Comparison of ENCODE assay signal across 15 mouse cellular contexts in genomic region chr5:12634227-12634980, GRCm38 (mm10).
DNase-seq lines count a peak whose midpoint lies in the region; ATAC-seq and TF ChIP-seq lines count a peak whose summit lies in the region.
"Had no signal": no experiment of that assay in that cellular context is flagged by ENCODE, and none has a peak within 500 bp of the region (broad histone marks: within the 10 kb centered on the region; RNA-seq: fewer than 3 reads in every experiment).

No protein-coding gene starts in this region.

- H3K36me3 ChIP-seq in forebrain, embryonic 11.5 days (ENCODE audit: control insufficient read depth, insufficient read depth, low read length): no peaks in the 10 kb centered on the region
- no peaks in the 10 kb centered on the region for H3K36me3 ChIP-seq in forebrain, postnatal 0 days (ENCODE audit: insufficient read depth)
- H3K36me3 ChIP-seq in hindbrain, embryonic 11.5 days (ENCODE audit: control insufficient read depth, insufficient read depth, low read length): no peaks in the 10 kb centered on the region
- no peaks in the 10 kb centered on the region for H3K36me3 ChIP-seq in midbrain, embryonic 15.5 days (replicated peaks)
- no peaks in the 10 kb centered on the region for H3K36me3 ChIP-seq in liver, embryonic 12.5 days
- H3K36me3 ChIP-seq: embryonic facial prominence, embryonic 15.5 days; heart, embryonic 13.5 days; limb, embryonic 12.5 days had no signal

- no peaks in the 10 kb centered on the region; the same call in 1 of the 2 replicates for H3K4me1 ChIP-seq in forebrain, embryonic 11.5 days (replicated peaks; ENCODE audit: control insufficient read depth, insufficient read depth, low read length)
- H3K4me1 ChIP-seq in forebrain, postnatal 0 days (ENCODE audit: insufficient read depth): no peaks in the 10 kb centered on the region
- no peaks in the 10 kb centered on the region for H3K4me1 ChIP-seq in hindbrain, embryonic 11.5 days (replicated peaks; ENCODE audit: control insufficient read depth, insufficient read depth, low read length)
- H3K4me1 ChIP-seq in midbrain, embryonic 15.5 days: no peaks in the 10 kb centered on the region
- no peaks in the 10 kb centered on the region for H3K4me1 ChIP-seq in liver, embryonic 12.5 days
- H3K4me1 ChIP-seq: embryonic facial prominence, embryonic 15.5 days; megakaryocyte, embryonic 14.5 days had no signal

- 0 out of 2 replicates have a peak overlapping the region, but pooled peaks have one; percentile 18 for H3K4me2 ChIP-seq in forebrain, embryonic 11.5 days (ENCODE audit: low read depth, low read length, severe bottlenecking)
- no peak overlapping the region for H3K4me2 ChIP-seq in forebrain, postnatal 0 days (ENCODE audit: low read depth)
- no peak overlapping the region for H3K4me2 ChIP-seq in hindbrain, embryonic 11.5 days (replicated peaks; ENCODE audit: low read depth, low read length)
- H3K4me2 ChIP-seq in midbrain, embryonic 15.5 days: peak overlapping the region; percentile 28; the same call in 1 of the 2 replicates
- H3K4me2 ChIP-seq in liver, embryonic 12.5 days: no peak overlapping the region
- H3K4me2 ChIP-seq: embryonic facial prominence, embryonic 15.5 days; heart, embryonic 13.5 days; limb, embryonic 12.5 days had no signal

- ATAC-seq in forebrain, embryonic 11.5 days (replicated peaks; ENCODE audit: low FRiP score): 0 out of 2 replicates have a peak, but pooled peaks have one; percentile 46
- ATAC-seq in forebrain, postnatal 0 days: no peak
- peak; percentile 61; the same call in 1 of the 2 replicates for ATAC-seq in hindbrain, embryonic 11.5 days (ENCODE audit: low FRiP score)
- peak; percentile 76; the same call in 1 of the 2 replicates for ATAC-seq in midbrain, embryonic 15.5 days (replicated peaks)
- no peak for ATAC-seq in liver, embryonic 12.5 days

- TF ChIP-seq CTCF in forebrain, postnatal 0 days (IDR thresholded peaks at IDR 0.05; ENCODE audit: low read depth): no peak

- 16% methylated on average over 8 of the region's 8 CpGs for WGBS in forebrain, embryonic 11.5 days
- 18% methylated on average over 8 of the region's 8 CpGs for WGBS in forebrain, postnatal 0 days
- WGBS in hindbrain, embryonic 11.5 days: 21% methylated on average over 8 of the region's 8 CpGs
- 8% methylated on average over 8 of the region's 8 CpGs for WGBS in midbrain, embryonic 15.5 days
- 57% methylated on average over 8 of the region's 8 CpGs for WGBS in liver, embryonic 12.5 days (ENCODE audit: insufficient replicate concordance)

- no peak overlapping the region for H3K4me3 ChIP-seq in forebrain, embryonic 11.5 days (ENCODE audit: low read depth, low read length)
- no peak overlapping the region for H3K4me3 ChIP-seq in forebrain, postnatal 0 days (ENCODE audit: low read depth, low read length)
- H3K4me3 ChIP-seq in hindbrain, embryonic 11.5 days (ENCODE audit: low read depth, low read length): no peak overlapping the region
- H3K4me3 ChIP-seq in midbrain, embryonic 15.5 days: no peak overlapping the region
- no peak overlapping the region for H3K4me3 ChIP-seq in liver, embryonic 12.5 days
- H3K4me3 ChIP-seq: embryonic facial prominence, embryonic 15.5 days; heart, embryonic 13.5 days; limb, embryonic 12.5 days; megakaryocyte, embryonic 14.5 days had no signal

- no peaks in the 10 kb centered on the region for H3K27me3 ChIP-seq in forebrain, embryonic 11.5 days (ENCODE audit: control insufficient read depth, insufficient read depth, low read length)
- no peaks in the 10 kb centered on the region for H3K27me3 ChIP-seq in forebrain, postnatal 0 days (ENCODE audit: insufficient read depth, low read length)
- no peaks in the 10 kb centered on the region for H3K27me3 ChIP-seq in hindbrain, embryonic 11.5 days (ENCODE audit: control insufficient read depth, insufficient read depth, low read length)
- no peaks in the 10 kb centered on the region for H3K27me3 ChIP-seq in midbrain, embryonic 15.5 days (replicated peaks)
- no peaks in the 10 kb centered on the region for H3K27me3 ChIP-seq in liver, embryonic 12.5 days (replicated peaks)
- H3K27me3 ChIP-seq: embryonic facial prominence, embryonic 15.5 days; heart, embryonic 13.5 days; limb, embryonic 12.5 days; megakaryocyte, embryonic 14.5 days had no signal

- no peak for DNase-seq in forebrain, embryonic 11.5 days (ENCODE audit: low spot score)
- no peak for DNase-seq in forebrain, postnatal 0 days
- DNase-seq in Muller cell, postnatal 12 days (ENCODE audit: inconsistent ontology term): peak; percentile 70
- peak; percentile 19 for DNase-seq in hindbrain, embryonic 11.5 days (ENCODE audit: low spot score)
- no peak for DNase-seq in spleen, adult 18-20 months
- no peak for DNase-seq in heart, adult 8-10 months (ENCODE audit: low spot score)
- DNase-seq: cerebellum, adult 18-20 months; gastrocnemius, postnatal 10 days; lung, adult 18-20 months had no signal

- H3K9ac ChIP-seq in forebrain, embryonic 11.5 days (ENCODE audit: low read length): no peak overlapping the region
- H3K9ac ChIP-seq in forebrain, postnatal 0 days: no peak overlapping the region
- H3K9ac ChIP-seq in hindbrain, embryonic 11.5 days (ENCODE audit: low read depth, low read length): no peak overlapping the region
- H3K9ac ChIP-seq in midbrain, embryonic 15.5 days: no peak overlapping the region
- H3K9ac ChIP-seq in liver, embryonic 12.5 days: no peak overlapping the region
- H3K9ac ChIP-seq: embryonic facial prominence, embryonic 15.5 days; heart, embryonic 13.5 days; limb, embryonic 12.5 days had no signal

- no peak overlapping the region for H3K27ac ChIP-seq in forebrain, embryonic 11.5 days (ENCODE audit: low read depth, low read length)
- H3K27ac ChIP-seq in forebrain, postnatal 0 days (ENCODE audit: low read depth, low read length): no peak overlapping the region
- peak overlapping the region; percentile 47; the same call in 1 of the 2 replicates for H3K27ac ChIP-seq in hindbrain, embryonic 11.5 days (ENCODE audit: low read depth, low read length)
- no peak overlapping the region for H3K27ac ChIP-seq in midbrain, embryonic 15.5 days
- H3K27ac ChIP-seq in liver, embryonic 12.5 days: no peak overlapping the region
- H3K27ac ChIP-seq: embryonic facial prominence, embryonic 15.5 days; heart, embryonic 13.5 days; limb, embryonic 12.5 days had no signal

- H3K9me3 ChIP-seq in forebrain, embryonic 11.5 days (ENCODE audit: control insufficient read depth, low read length): no peaks in the 10 kb centered on the region
- H3K9me3 ChIP-seq in forebrain, postnatal 0 days (ENCODE audit: low read length): no peaks in the 10 kb centered on the region
- H3K9me3 ChIP-seq in hindbrain, embryonic 11.5 days (ENCODE audit: control insufficient read depth, low read length): no peaks in the 10 kb centered on the region
- H3K9me3 ChIP-seq in midbrain, embryonic 15.5 days: no peaks in the 10 kb centered on the region
- no peaks in the 10 kb centered on the region for H3K9me3 ChIP-seq in liver, embryonic 12.5 days (replicated peaks)
- H3K9me3 ChIP-seq: embryonic facial prominence, embryonic 15.5 days; heart, embryonic 13.5 days; limb, embryonic 12.5 days; megakaryocyte, embryonic 14.5 days had no signal

Comparison
In these comparisons a context has a peak if more than half of its experiments do, and no peak if none do; other contexts are left out.
1. ATAC-seq: peak in forebrain, embryonic 11.5 days (single experiment), hindbrain, embryonic 11.5 days (single experiment) and midbrain, embryonic 15.5 days (single experiment); none in forebrain, postnatal 0 days (single experiment) and liver, embryonic 12.5 days (single experiment).
2. H3K4me2 ChIP-seq: peak in forebrain, embryonic 11.5 days (single experiment) and midbrain, embryonic 15.5 days (single experiment); none in forebrain, postnatal 0 days (single experiment), hindbrain, embryonic 11.5 days (single experiment) and liver, embryonic 12.5 days (single experiment).
3. DNase-seq: peak in Muller cell, postnatal 12 days (single experiment) and hindbrain, embryonic 11.5 days (single experiment); none in forebrain, embryonic 11.5 days (single experiment), forebrain, postnatal 0 days (single experiment), spleen, adult 18-20 months (0 of 2) and heart, adult 8-10 months (single experiment).